Mouse (Mus musculus): ENCODE measurements at regions not wholly inside any gene's neighbourhood (a gene's known extent, or its start where the extent isn't known, plus 50 kb on each side); places are given as distances from the start of the nearest gene placed in this dataset.

DNA sequence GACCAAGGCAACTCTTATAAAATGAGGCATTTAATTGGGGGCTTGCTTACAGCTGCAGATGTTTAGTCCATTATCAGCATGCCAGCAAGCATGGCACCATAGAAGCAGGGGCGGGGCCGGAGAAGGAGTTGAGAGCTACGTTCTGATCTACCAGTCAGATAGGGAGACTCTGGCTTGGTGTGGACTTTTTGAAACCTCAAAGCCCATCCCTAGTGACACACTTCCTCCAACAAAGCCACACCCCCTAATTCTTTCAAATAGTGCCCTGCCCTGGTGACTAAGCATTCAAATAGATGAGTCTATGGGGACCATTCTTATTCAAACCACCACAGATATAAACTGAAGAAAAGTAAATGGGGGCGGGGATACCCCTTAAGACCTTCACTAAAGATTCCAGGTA is 215.4 kb downstream of the Gadd45g start:
- no peak for TF ChIP-seq CTCF (IDR thresholded peaks at IDR 0.05; ENCODE audit: extremely low read depth, insufficient read depth, insufficient read length, insufficient replicate concordance)
- no peak for TF ChIP-seq POLR2A (IDR thresholded peaks at IDR 0.05; ENCODE audit: low read depth, low read length)

Data from spleen, adult 2 months (tissue).